Comparison of ENCODE assay signal across 9 mouse cellular contexts in genomic region chr5:104058021-104058420, GRCm38 (mm10). TPM values are rescaled to one million over a fixed set of nuclear protein-coding genes. Genes with fewer than 3 reads are reported as not detected.
DNase-seq lines count a peak whose midpoint lies in the region; ATAC-seq lines count a peak whose summit lies in the region.
"Had no signal": no experiment of that assay in that cellular context is flagged by ENCODE, and none has a peak within 500 bp of the region (broad histone marks: within the 10 kb centered on the region; RNA-seq: fewer than 3 reads in every experiment).

No protein-coding gene starts in this region.

- H3K27me3 ChIP-seq in heart, embryonic 12.5 days (replicated peaks), result no peaks in the 10 kb centered on the region
- H3K27me3 ChIP-seq in limb, embryonic 10.5 days (ENCODE audit: low read depth, poor library complexity, severe bottlenecking), result no peaks in the 10 kb centered on the region

- peaks cover 61% of the 10 kb centered on the region for H3K36me3 ChIP-seq in heart, embryonic 12.5 days
- H3K36me3 ChIP-seq in limb, embryonic 10.5 days, result peaks cover 71% of the 10 kb centered on the region

- H3K9me3 ChIP-seq in heart, embryonic 12.5 days (replicated peaks), result no peaks in the 10 kb centered on the region
- no peaks in the 10 kb centered on the region for H3K9me3 ChIP-seq in limb, embryonic 10.5 days (replicated peaks)

- H3K4me3 ChIP-seq in heart, embryonic 12.5 days, result no peak overlapping the region
- no peak overlapping the region for H3K4me3 ChIP-seq in limb, embryonic 10.5 days
- H3K4me3 ChIP-seq: myocyte had no signal

- no peak for ATAC-seq in heart, embryonic 12.5 days (ENCODE audit: insufficient number of reproducible peaks, low FRiP score)

- H3K4me2 ChIP-seq in heart, embryonic 12.5 days, result no peak overlapping the region

- no peak overlapping the region for H3K27ac ChIP-seq in heart, embryonic 12.5 days (ENCODE audit: poor library complexity, severe bottlenecking)
- no peak overlapping the region for H3K27ac ChIP-seq in limb, embryonic 10.5 days

- no peak overlapping the region for H3K9ac ChIP-seq in heart, embryonic 12.5 days

- 65% methylated on average over 15 of the region's 15 CpGs for WGBS in heart, embryonic 12.5 days
- whole genome bisulfite sequencing in limb, embryonic 10.5 days, result 69% methylated on average over 15 of the region's 15 CpGs

- DNase-seq in heart, adult 18-20 months, result peak; percentile 45 to 67
- peak; percentile 52 for DNase-seq in right cerebral cortex, postnatal 4 days
- DNase-seq in right cerebral cortex, postnatal 25 days, result no peak
- DNase-seq in embryo, embryonic 10 days (ENCODE audit: low spot score), result peak; percentile 28
- peak; percentile 60 for DNase-seq in limb, embryonic 10.5 days (ENCODE audit: low spot score)
- DNase-seq in spleen, adult 18-20 months, result peak; percentile 28 to 72
- DNase-seq in ovary, postnatal 10 days (ENCODE audit: low spot score), result no peak

- no peaks in the 10 kb centered on the region for H3K4me1 ChIP-seq in heart, embryonic 12.5 days (replicated peaks)
- H3K4me1 ChIP-seq in limb, embryonic 10.5 days, result no peaks in the 10 kb centered on the region

RNA-seq across cellular contexts. Expression of gene Nudt9, which starts 11.9 kb away (rescaled TPM):
- 10 to 100 TPM; 56.0 to 56.5 TPM for total RNA-seq in heart, adult 18-20 months (2021)
- polyA plus RNA-seq in heart, embryonic 12.5 days (2016; fragmentation: Nextera tagmentation; extraction: Ambion mirVana), result 57.2 and 57.3 TPM in 2 replicates
- 63.0 and 63.8 TPM in 2 replicates for polyA plus RNA-seq in limb, embryonic 10.5 days (2016; fragmentation: Nextera tagmentation; extraction: Ambion mirVana)

RNA-seq across cellular contexts. Expression of gene Gm17660, which starts 19.4 kb away (rescaled TPM):
- not detected for total RNA-seq in heart, adult 18-20 months (2021)
- not detected in 2 replicates for polyA plus RNA-seq in heart, embryonic 12.5 days (2016; fragmentation: Nextera tagmentation; extraction: Ambion mirVana)
- polyA plus RNA-seq in limb, embryonic 10.5 days (2016; fragmentation: Nextera tagmentation; extraction: Ambion mirVana), result not detected in 2 replicates
- polyA plus RNA-seq: myocyte had no signal

RNA-seq across cellular contexts. Expression of gene Hsd17b11, which starts 36.3 kb away (rescaled TPM):
- total RNA-seq in heart, adult 18-20 months (2021), result 10 to 100 TPM; 21.7 to 30.4 TPM
- 3.9 and 4.3 TPM in 2 replicates for polyA plus RNA-seq in heart, embryonic 12.5 days (2016; fragmentation: Nextera tagmentation; extraction: Ambion mirVana)
- 1.9 and 2.4 TPM in 2 replicates for polyA plus RNA-seq in limb, embryonic 10.5 days (2016; fragmentation: Nextera tagmentation; extraction: Ambion mirVana)

RNA-seq across cellular contexts. Expression of gene Sparcl1, which starts 55.5 kb away (rescaled TPM):
- total RNA-seq in heart, adult 18-20 months (2021), result 100 to 1,000 TPM; 186 to 203 TPM
- 21.2 and 25.4 TPM in 2 replicates for polyA plus RNA-seq in heart, embryonic 12.5 days (2016; fragmentation: Nextera tagmentation; extraction: Ambion mirVana)
- 9.4 and 17.1 TPM in 2 replicates for polyA plus RNA-seq in limb, embryonic 10.5 days (2016; fragmentation: Nextera tagmentation; extraction: Ambion mirVana)

Comparison
In these comparisons a context has a peak if more than half of its experiments do, and no peak if none do; other contexts are left out.
1. DNase-seq: peak in heart, adult 18-20 months (2 of 2), right cerebral cortex, postnatal 4 days (single experiment), embryo, embryonic 10 days (single experiment), limb, embryonic 10.5 days (single experiment) and spleen, adult 18-20 months (2 of 2); none in right cerebral cortex, postnatal 25 days (single experiment) and ovary, postnatal 10 days (single experiment).